Mouse (Mus musculus): ENCODE measurements around the gene Pcdh17.
A peak's percentile ranks its signal among the peaks of the same experiment; 100 is the strongest.

Pcdh17 gene

DNA sequence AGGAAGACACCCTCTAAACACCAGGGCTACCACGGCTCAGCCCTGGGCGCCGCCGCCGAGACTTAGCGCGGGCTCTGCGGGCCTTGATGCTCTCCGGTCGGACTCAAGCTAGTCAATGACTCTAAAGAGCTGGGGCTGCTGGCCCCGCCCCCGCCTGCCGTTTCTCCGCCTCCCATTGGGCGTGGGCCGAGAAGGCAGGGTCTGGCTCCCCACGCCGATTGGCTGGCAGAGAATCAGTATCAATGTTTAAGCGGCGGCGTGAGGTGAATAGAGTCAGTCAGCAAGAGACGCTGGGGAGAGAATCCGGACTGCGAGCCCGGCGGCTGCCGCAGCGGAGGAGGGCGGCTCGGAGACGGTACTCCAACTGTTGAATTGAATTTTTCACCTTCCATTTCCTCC lies at the start of gene Pcdh17:
Gene Pcdh17 (plus strand): TSS at position 276 of the 399 bp plus-strand sequence.
- peak; percentile 90 to 91 for DNase-seq (ENCODE audit: low spot score in 2 of 2)

DNA sequence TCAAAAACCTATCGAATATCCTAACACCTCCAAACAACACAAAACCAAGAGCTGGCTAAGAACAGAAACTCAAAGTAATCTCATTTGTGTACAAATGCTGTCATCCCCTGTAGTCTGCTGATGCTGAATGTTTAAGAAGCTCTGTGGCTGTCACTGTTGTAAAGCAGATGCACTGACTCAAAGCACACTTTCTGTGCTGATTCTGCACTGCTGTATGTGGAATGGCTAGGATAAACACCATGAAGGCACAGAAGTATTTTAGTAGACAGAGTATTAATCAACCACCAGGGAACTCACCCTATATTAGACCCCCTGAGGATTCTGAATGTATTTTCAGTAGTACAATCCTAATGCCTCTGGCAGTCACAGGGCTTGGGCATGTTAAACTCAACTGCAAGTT lies 46.2 kb upstream of the Pcdh17 start:
- DNase-seq (ENCODE audit: low spot score in 2 of 2) = no peak

DNA sequence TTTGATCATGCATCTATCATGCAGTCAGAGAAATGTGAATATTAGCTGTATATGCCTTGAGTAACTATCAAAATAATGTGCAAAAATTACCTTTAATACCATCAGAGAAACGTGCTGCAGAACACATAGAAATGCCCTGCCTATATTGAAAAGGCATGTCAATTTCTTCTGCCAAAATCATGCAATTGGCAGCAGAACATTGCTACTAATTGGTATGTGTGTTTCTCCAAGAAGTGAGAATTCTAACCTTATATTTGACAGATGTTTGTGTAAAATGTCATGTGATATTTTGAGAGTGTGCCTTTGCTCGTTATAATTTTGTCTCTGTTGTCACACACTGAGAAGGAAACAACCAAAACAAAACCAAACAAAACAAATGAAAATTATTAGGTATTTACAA lies 18.6 kb upstream of the Pcdh17 start:
- DNase-seq (ENCODE audit: low spot score in 2 of 2) = no peak

DNA sequence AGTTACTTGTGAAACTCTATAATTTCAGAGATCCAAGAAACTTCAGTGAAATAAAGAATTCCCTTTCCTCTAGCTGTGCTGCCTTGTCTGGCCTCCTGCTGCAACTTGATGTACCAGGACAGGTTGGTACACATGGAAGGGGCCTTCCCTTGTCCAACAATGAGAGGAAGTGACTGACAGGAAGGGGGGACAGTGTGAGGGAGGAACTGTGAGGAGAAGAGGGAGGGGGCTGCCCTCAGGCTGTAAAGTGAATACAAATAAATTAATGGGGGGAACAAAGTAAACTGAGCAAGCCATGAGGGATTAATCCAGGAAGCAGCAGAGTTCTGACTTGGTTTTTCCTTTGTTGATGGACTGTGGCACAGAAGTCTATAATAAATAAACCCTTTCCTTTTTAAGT lies 16.7 kb upstream of the Pcdh17 start:
- no peak for DNase-seq (ENCODE audit: low spot score in 2 of 2)

DNA sequence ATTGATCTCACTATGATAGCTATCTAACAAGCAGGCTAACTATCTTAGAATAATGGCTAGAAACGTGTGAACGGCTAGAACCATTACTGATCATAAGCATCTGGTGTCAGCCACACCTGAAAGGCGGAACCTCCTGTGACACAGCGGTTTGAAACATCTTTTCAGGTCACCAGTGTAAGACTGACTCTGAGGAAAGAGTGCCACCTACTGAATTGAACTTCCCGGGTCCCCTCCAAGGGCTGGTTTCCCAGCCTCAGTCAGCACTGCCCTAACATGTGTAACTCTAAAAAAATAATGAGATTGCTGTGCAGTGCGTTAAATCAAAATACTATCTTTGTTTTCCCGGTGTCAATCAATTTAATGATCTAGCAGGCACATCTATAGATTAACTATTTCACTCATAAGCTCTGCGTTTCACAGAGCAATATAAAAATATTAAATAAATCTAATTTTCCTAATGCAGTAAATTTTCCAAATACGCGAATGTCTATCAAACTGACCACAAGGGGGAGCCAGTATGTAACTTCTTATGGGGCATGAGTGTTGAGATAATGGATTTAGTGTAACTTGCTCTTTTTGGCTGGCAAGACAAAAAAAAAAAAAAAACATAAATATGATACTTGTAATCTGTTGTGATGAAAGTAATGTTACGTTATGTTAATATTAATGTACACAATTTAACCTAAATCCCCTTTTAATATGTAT lies 5.1 kb upstream of the Pcdh17 start:
- no peak for DNase-seq (ENCODE audit: low spot score in 2 of 2)

DNA sequence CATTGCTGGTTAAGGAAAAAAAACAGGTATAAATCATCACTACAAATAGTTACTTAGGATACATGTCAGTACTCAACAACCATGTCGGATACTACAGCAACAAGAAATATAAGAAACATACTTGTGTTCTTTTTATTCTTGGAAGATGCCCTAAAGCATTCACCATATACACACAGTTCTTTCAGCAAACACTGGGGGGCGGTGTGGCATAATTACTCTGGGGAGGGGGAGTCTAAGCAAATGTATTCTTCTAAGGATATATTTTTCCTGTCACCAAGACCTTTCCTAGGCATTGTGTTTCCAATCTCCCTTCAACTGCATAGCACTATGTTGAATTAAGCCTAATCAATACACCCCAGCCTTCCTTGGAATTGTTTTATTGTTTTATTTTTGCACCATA lies 2.5 kb upstream of the Pcdh17 start:
- no peak for DNase-seq (ENCODE audit: low spot score in 2 of 2)

DNA sequence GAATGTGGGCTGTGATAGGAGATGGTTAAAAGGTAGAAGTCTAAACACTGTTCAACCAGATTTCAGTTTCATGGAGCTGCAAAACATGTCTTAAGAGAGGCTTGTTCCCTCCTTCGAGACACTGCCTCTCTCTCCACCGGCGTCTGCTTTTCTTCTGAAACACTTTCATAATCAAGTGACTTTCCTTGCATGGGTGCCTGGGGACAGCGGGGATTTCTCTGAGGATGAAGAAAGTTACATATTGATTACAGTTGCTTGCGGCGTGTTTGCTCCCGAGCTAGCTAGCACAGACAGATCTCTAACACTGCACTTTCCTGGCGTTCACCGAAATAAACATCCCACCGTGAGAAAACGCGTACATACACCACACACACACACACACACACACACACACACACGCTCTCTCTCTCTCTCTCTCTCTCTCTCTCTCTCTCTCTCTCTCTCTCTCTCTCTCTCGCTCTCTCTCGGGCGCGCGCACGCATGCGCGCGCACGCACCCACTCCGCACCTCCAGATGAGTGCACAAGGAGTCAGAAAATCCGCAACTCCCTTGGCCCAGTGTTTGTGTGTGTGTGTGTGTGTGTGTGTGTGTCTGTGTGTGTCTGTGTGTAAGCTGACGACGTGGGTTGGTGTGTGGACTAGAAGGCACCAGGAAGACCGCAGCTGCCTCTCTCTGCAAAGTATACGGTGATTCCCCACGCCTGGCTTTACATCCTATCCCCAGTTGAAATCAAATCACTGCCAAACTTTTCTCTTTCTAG lies 655 bp upstream of the Pcdh17 start:
- no peak for DNase-seq (ENCODE audit: low spot score in 2 of 2)

DNA sequence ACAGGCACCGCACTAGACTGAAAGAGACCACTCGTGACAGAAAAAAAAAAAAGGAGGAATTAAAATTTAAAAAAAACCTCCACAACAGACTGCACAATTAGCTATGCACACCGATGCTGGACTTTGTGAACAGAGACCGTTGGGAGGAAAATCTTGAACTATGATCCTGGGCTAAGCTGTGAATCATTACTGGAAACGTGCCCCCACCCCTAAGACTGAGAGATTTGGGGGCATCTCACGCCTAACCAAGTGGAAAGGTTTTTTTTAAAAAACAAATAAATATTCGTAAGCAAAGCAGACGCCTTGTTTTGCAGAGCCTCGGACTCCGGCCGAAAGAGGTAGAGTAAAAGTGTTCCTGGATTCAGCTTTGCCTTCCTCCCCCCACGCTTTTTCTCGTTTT lies 398 bp downstream of the Pcdh17 start:
- no peak for DNase-seq (ENCODE audit: low spot score in 2 of 2)

DNA sequence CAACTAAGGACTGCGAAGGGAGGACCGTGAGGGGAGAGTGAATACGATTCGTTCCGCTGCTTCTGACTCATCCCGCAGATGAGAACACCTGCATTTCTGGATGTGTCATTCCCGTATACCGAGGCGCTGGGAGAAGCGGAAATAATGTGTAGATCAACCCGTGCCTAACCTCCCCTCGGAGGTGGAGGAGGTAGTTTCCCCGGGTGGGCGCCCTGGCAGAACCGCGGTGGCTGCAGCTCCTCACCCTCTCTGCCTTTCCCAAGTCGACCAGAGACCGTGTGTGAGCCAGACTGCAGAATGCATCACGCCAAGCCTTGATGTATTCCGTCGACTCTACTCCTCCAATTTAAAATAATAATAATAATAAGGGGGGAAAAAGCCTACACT lies 906 bp downstream of the Pcdh17 start:
- DNase-seq (ENCODE audit: low spot score in 2 of 2) = no peak

DNA sequence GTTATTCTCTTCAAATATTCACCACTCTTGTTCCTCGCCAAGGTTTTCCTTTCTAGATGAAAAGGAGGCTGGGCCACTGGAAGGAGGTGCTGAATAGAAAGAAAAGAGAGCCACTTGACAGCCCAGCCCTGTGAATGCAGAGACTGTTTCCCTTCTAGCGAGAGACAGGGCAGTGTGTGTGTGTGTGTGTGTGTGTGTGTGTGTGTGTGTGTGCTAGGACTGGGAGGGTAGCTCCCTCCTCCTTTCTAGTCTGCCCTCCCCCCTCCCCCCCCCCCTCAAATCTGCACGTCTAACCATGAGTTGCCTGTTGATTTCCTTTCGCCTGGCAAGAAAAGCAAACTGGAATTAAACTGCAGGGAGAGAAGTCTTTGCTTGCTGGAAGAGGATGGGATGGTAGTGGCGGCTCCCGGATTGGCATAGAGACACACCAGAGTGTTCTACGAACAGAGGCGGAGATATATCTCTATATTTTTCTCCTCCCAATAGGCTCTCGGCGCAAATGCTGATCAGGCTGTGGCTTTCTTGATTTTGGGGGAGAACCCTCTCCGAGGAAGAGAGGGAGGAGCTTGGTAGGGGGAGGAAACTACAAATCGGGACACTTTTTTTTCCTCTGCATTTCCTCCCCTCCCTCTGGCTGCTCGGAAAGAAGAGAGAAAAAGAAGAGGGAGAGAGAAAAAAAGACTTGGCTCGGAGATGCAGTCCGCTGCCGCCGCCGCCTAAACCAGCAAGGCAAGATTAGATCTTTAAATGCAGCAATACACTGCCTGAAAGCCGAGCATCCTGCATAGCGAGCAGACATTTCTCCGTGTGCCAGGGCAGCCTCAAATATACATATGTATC lies 1.5 kb downstream of the Pcdh17 start:
- DNase-seq (ENCODE audit: low spot score in 2 of 2) = no peak

DNA sequence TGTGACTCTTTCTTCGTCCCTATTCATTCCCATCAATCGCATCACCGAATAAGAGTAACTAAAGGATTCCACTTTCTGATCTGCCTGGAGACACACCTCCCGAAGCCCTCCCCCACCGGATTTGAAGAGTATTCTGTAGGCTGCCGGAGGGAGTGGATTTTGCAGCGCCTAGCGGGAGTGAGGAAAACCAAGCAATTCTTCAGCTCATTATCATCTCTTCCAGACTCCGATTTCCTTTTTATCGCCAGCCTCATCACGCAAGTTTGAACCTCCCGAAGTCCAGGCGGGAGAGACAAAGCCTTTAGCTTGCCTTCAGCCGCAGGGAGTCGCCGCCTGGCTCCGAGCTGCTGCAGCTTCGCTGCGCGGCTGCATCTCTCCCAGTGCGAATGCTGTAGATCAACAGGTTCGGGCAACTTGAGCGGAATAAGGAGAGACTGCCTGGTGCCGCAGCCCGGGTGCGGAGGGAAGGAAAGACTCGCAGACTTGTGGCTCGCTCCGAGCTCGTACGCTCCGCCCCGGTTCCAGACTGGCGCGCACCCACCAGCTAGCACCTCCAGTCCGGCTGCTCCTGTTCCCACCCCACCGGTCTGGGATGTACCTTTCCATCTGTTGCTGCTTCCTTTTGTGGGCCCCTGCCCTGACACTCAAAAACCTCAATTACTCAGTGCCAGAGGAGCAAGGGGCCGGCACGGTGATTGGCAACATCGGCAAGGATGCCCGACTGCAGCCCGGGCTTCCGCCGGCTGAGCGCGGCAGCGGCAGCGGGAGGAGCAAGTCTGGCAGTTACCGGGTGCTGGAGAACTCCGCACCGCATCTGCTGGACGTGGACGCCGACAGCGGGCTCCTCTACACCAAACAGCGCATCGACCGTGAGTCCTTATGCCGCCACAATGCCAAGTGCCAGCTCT lies 2.4 kb downstream of the Pcdh17 start:
- no peak for DNase-seq (ENCODE audit: low spot score in 2 of 2)

DNA sequence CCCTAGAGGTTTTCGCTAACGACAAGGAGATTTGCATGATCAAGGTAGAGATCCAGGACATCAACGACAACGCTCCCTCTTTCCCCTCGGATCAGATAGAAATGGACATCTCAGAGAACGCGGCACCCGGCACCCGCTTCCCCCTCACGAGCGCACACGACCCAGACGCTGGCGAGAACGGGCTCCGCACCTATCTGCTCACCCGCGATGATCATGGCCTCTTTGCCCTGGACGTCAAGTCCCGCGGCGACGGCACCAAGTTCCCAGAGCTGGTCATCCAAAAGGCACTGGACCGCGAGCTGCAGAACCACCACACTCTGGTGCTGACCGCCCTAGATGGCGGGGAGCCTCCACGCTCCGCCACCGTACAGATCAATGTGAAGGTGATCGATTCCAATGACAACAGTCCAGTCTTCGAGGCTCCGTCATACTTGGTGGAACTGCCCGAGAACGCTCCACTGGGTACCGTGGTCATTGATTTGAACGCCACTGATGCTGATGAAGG lies 3.1 kb downstream of the Pcdh17 start:
- DNase-seq (ENCODE audit: low spot score in 2 of 2) = no peak

DNA sequence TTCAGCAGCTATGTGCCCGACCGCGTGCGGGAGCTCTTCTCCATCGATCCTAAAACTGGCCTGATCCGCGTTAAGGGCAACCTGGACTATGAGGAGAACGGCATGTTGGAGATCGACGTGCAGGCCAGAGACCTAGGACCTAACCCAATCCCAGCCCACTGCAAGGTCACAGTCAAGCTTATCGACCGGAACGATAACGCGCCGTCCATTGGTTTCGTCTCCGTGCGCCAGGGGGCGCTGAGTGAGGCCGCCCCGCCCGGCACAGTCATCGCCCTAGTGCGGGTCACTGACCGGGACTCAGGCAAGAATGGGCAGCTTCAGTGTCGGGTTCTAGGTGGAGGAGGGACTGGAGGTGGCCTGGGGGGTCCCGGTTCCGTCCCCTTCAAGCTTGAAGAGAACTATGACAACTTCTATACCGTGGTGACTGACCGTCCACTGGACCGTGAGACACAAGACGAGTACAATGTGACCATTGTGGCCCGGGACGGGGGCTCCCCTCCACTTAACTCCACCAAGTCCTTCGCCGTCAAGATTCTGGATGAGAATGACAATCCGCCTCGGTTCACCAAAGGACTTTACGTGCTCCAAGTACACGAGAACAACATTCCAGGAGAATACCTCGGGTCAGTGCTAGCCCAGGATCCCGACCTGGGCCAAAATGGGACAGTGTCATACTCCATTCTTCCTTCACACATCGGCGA lies 3.7 kb downstream of the Pcdh17 start:
- DNase-seq (ENCODE audit: low spot score in 2 of 2) = peak; percentile 23 to 62

DNA sequence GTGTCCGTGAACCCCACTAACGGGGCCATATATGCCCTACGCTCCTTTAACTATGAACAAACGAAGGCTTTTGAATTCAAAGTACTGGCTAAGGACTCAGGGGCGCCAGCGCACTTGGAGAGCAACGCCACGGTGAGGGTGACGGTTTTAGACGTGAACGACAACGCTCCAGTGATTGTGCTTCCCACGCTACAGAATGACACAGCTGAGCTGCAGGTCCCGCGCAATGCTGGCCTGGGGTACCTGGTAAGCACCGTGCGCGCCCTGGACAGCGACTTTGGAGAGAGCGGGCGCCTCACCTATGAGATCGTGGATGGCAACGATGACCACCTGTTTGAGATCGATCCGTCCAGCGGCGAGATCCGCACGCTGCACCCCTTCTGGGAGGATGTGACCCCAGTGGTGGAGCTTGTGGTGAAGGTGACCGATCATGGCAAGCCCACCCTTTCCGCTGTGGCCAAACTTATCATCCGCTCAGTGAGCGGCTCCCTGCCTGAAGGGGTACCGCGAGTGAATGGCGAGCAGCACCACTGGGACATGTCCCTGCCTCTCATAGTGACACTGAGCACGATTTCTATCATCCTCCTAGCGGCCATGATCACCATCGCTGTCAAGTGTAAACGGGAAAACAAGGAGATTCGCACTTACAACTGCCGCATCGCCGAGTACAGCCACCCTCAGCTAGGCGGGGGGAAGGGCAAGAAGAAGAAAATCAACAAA lies 4.5 kb downstream of the Pcdh17 start:
- no peak for DNase-seq (ENCODE audit: low spot score in 2 of 2)

DNA sequence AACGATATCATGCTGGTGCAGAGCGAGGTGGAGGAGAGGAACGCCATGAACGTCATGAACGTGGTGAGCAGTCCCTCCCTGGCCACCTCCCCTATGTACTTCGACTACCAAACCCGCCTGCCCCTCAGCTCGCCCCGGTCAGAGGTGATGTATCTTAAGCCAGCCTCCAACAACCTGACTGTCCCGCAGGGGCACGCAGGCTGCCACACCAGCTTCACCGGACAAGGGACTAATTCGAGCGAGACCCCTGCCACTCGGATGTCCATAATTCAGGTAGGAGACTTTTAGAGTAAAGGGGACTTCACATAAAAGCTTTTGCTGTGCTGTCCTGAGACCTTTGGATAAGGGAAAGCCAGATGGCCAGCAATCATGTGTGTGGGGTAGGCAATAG lies 5.0 kb downstream of the Pcdh17 start:
- DNase-seq (ENCODE audit: low spot score in 2 of 2) = no peak

DNA sequence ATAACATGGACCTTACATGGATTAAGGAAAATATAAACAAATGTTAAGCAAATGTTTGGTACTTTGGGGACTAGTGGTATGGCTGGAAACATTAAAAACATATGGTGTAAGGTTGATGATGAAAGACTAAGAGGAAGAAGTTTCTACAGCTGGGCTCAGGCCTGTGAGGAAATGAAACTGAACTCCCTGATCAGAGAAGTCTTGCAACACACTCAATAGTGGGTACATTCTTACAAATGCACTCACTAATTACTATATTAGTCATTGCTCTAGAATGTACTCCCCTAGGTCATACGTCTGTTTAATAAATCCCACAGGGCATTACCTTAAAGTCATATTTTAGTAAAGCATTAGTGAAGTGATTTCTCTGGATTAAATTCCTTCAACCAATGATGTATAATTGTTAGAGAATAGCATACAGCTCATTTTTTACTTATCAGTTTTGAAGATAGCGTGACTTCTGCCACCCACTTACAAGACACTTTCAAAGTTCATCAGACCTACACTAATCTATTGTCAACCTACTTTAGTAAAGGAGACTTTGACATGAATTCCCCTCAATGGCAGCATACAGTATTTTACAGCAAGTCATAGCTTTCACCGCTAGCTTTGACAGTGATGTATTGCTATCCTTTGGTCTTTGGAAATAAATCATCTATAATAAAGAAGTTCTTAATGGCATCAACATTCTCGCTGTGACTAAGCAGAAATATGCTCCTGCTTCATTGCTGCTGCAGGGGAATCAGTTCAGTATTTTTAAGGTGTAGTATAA lies 10.9 kb downstream of the Pcdh17 start:
- DNase-seq (ENCODE audit: low spot score in 2 of 2) = no peak

DNA sequence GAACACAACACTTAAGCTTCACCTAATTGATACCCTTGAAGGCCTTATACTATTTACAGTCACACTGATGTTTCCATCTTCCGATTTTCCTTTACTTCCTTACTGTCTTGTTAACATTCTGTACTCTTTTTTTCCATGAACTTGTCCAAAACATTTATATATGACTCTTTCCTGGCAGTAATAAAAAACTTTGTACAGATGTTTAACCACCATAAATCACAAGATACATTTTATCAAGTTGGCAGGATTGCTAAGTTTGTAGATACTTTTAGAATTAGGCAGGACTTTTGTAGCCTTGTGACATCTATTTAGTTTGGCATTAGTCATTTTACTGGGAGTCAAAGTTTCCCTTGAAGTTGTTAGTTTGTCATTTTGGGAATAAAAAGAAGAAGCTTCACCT lies 32.1 kb downstream of the Pcdh17 start:
- DNase-seq (ENCODE audit: low spot score in 2 of 2) = no peak

DNA sequence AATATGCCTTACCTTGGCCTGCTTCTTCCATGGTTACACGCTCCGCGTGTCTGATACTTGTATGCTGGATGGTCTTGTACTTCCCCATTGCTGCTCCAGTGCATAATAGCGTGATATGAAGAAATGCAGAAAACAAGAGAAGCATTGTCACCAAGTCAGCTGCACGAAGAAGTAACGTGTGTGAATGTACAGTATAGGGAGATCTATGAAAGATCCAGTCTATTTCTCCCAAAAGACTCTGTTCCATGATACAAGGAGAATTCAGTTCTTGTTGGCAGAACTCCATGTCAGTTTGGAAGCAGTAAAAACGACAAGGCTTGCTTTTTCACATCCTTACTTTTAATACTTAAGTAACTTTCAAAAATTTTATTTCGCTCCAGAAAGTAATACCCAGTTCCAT lies 33.0 kb downstream of the Pcdh17 start:
- no peak for DNase-seq (ENCODE audit: low spot score in 2 of 2)

DNA sequence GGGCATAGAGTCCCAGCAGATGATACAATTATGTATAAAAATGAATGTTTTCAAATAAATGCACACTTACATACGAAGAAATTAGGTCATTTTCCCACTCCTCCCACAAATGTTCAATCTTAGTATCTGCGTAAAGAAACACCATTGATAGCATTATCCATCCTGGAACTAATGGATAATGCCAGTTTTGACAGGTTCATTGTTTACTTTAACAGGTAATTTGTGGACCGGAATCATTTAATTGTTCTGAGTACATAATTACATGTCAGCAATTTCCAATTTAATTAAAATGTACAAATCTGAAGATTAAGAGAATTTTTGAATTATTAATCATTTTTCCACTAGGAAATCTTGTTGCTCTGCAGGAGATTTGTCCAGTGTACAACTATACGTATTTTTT lies 33.5 kb downstream of the Pcdh17 start:
- DNase-seq (ENCODE audit: low spot score in 2 of 2) = no peak
